Mouse (Mus musculus) liver, embryonic 13.5 days (tissue): ENCODE data around the gene Zfp324. TPM values are rescaled to one million over a fixed set of nuclear protein-coding genes. Genes with fewer than 3 reads are reported as not detected.
"Not testable (repeated sequence)": the region's sequence is repeated elsewhere in the genome, so short reads cannot be mapped to it uniquely, and the experiment has no call there.

Experiments
- ATAC-seq: fragments of 200-750 bp; cut with Nextera tagmentation; 2 replicates; pipeline ENCODE4 v1.8.0; 2017; ENCODE audit warnings: low read depth, mild to moderate bottlenecking, moderate number of reproducible peaks, moderate library complexity
- DNase-seq: peaks from one replicate; pipeline ENCODE4 v3.0.0; 2022
- H3K27ac ChIP-seq: fragments of 300-500 bp; sonication (generic); 2 replicates; pipeline ENCODE4 v1.5.1; 2015; ENCODE audit warnings: moderate library complexity, mild to moderate bottlenecking, inconsistent platforms
- H3K27me3 ChIP-seq: fragments of 300-500 bp; sonication (generic); 2 replicates; pipeline ENCODE4 v1.6.1; 2015; ENCODE audit warnings: mild to moderate bottlenecking, inconsistent platforms
- H3K36me3 ChIP-seq: fragments of 300-500 bp; sonication (generic); 2 replicates; pipeline ENCODE4 v1.6.1; 2015; ENCODE audit warnings: mild to moderate bottlenecking, inconsistent platforms
- H3K4me1 ChIP-seq: fragments of 300-500 bp; sonication (generic); replicated peaks from 2 replicates; pipeline ENCODE4 v1.6.1; 2015; ENCODE audit warnings: inconsistent platforms
- H3K4me2 ChIP-seq: fragments of 300-500 bp; sonication (generic); 2 replicates; pipeline ENCODE4 v1.6.1; 2015; ENCODE audit warnings: inconsistent platforms, mild to moderate bottlenecking, moderate library complexity
- H3K4me3 ChIP-seq: fragments of 300-500 bp; sonication (generic); replicated peaks from 2 replicates; pipeline ENCODE4 v1.5.1; 2015; ENCODE audit warnings: mild to moderate bottlenecking, inconsistent platforms
- H3K9ac ChIP-seq: fragments of 300-500 bp; sonication (generic); 2 replicates; pipeline ENCODE4 v1.6.1; 2015; ENCODE audit warnings: mild to moderate bottlenecking, inconsistent platforms
- H3K9me3 ChIP-seq: fragments of 300-500 bp; sonication (generic); replicated peaks from 2 replicates; pipeline ENCODE4 v1.6.1; 2016; ENCODE audit warnings: inconsistent platforms
- WGBS: fragments of 180-500 bp; shearing (Covaris S2); methylation state at CpG from one replicate; pipeline ENCODE4 v1.1.7; 2015; ENCODE audit not compliant: insufficient replicate concordance; 5-methylcytosine and 5-hydroxymethylcytosine counted together
- polyA plus RNA-seq: library from polyadenylated mRNA; unstranded; fragments of >200 nt; fragmentation: Nextera tagmentation; extraction: Ambion mirVana; gene quantifications from 2 replicates; pipeline ENCODE4 v1.2.1, GENCODE M21; 2015

The Zfp324 gene
- 3.3 and 3.6 TPM in 2 replicates for polyA plus RNA-seq

DNA sequence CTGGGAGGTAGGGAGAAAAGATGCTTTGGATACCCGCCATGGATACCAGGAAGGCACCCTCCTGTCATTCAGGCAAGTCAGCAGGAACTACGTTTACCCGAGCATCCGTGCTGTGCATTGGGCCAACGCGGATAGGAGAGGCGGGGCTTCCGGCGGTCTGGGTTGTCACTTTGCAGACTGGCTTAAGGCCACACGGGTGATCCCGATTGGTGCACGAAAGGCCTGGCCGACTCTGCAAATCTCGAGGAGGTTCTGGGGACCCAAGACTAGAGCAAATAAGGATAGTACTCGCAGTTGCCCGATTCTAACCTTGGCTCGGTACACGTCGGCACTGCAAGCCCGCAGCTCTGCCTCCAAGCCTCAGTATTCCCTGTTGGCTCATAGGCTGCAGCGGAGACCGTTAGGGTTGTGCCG is at the start of gene Zfp324:
Zfp324 (plus strand) TSS at position 161 of the 414 bp plus-strand sequence.
- H3K4me1 ChIP-seq, result peaks cover 53% of the 10 kb centered on the region
- no peaks in the 10 kb centered on the region for H3K27me3 ChIP-seq
- peaks cover 23% of the 10 kb centered on the region for H3K36me3 ChIP-seq
- WGBS, result under 1% methylated on average over 23 of the region's 23 CpGs
- peak within 1 kb of the TSS; percentile 93 for H3K4me2 ChIP-seq
- H3K27ac ChIP-seq, result peak within 1 kb of the TSS; percentile 93
- peak; percentile 87 for DNase-seq
- peak within 1 kb of the TSS; percentile 79 for H3K4me3 ChIP-seq
- no peaks in the 10 kb centered on the region for H3K9me3 ChIP-seq
- peak; percentile 93 for ATAC-seq
- peak within 1 kb of the TSS; percentile 84 for H3K9ac ChIP-seq

DNA sequence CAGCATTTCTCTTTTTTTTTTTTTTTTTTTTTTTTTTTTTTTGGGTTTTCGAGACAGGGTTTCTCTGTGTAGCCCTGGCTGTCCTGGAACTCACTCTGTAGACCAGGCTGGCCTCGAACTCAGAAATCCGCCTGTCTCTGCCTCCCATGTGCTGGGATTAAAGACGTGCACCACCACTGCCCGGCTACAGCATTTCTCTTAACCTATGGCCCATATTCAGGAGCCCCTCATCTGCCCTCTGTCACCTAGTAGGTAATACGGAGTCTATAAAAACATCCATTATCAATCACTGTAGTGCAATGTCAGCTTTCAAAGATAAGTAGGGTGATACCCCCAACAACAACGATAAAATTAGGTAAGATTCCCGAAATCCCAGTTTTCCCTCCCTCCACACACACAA is 45.1 kb upstream of the Zfp324 start:
- H3K4me2 ChIP-seq, result peak overlapping the region; percentile 89
- peaks cover 28% of the 10 kb centered on the region for H3K36me3 ChIP-seq
- peak overlapping the region; percentile 16; the same call in 1 of the 2 replicates for H3K4me3 ChIP-seq
- WGBS, result 75% methylated on average over 7 of the region's 8 CpGs
- not testable (repeated sequence) for ATAC-seq, H3K9me3 ChIP-seq, H3K27me3 ChIP-seq, H3K27ac ChIP-seq, DNase-seq
- H3K4me1 ChIP-seq, result peaks cover 40% of the 10 kb centered on the region
- peak overlapping the region; percentile 15; the same call in 1 of the 2 replicates for H3K9ac ChIP-seq

DNA sequence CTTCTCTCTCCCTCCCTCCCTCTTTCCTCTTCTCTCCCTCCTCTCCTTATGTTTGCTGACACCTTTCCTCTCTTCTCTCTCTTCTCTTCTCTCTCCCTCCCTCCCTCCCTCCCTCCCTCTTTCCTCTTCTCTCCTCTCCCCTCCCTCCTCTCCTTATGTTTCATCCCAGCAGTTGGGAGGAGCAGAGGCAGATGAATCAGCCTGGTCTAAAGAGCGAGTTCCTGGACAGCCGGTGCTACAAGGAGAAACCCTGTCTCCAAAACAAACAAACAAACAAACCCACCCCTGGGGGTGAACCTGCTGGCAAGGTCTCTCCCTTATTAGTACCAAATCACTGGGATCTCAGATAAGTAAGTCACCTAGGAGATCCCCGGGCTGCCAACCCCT is 44.3 kb upstream of the Zfp324 start:
- Histone ChIP-seq H3K4me1 (peaks cover 40% of the 10 kb centered on the region), H3K4me3 (peak overlapping the region; percentile 78), H3K27ac (peak overlapping the region; percentile 89), H3K9me3 (no peaks in the 10 kb centered on the region), H3K9ac (peak overlapping the region; percentile 85), H3K27me3 (no peaks in the 10 kb centered on the region), H3K36me3 (peaks cover 36% of the 10 kb centered on the region), H3K4me2 (peak overlapping the region; percentile 89)
- ATAC-seq, result no peak
- WGBS, result 0% methylated on average over 3 of the region's 3 CpGs
- no peak for DNase-seq

DNA sequence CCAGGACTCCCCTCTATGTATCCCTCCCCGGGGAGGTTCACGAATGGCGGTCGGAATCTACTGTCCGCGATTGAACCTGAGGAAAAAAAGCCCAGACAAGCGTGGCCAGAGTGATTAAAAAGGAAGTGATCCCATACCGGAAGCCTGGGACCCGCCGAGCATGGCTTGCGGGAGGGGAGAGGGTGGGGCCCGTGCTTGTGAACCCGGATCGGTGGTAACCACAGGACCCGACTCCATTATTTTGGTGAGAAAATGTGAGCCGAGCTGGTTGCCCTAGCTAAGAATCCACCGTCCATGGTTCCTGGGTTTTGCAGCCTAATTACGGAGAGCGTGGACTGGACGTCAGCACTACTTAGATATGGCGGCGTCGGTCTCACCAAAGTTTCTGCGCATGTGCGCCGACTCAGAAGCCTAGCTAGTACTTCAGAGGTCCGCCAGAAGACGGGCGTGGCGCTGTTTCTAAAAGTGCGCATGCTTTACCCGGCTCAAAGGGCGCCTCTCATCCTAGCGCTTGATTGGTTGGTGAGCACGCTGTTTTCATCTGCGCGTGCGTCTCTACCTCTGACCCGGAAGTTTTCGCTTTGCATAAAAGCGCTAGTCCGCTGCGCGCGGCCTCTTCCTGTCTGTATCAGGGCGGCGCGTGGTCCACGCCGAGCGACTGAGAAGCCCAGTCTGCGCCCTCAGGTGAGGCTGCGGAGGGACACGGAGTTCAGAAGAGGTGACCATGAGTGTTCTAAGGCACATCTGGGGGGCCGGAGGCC is 43.8 kb upstream of the Zfp324 start, which contains the start of gene Rps5:
Rps5 (plus strand) TSS at position 586 of the 761 bp plus-strand sequence.
- H3K27me3 ChIP-seq, result peaks cover 2% of the 10 kb centered on the region; the same call in 1 of the 2 replicates
- under 1% methylated on average over 55 of the region's 55 CpGs for WGBS
- H3K4me3 ChIP-seq, result peak within 1 kb of the TSS; percentile 78
- ATAC-seq, result peak; percentile 96
- peak within 1 kb of the TSS; percentile 85 for H3K9ac ChIP-seq
- H3K4me1 ChIP-seq, result peaks cover 42% of the 10 kb centered on the region
- peak within 1 kb of the TSS; percentile 89 for H3K27ac ChIP-seq
- H3K9me3 ChIP-seq, result no peaks in the 10 kb centered on the region
- H3K4me2 ChIP-seq, result peak within 1 kb of the TSS; percentile 89
- peaks cover 42% of the 10 kb centered on the region for H3K36me3 ChIP-seq
- peak; percentile 97 for DNase-seq

DNA sequence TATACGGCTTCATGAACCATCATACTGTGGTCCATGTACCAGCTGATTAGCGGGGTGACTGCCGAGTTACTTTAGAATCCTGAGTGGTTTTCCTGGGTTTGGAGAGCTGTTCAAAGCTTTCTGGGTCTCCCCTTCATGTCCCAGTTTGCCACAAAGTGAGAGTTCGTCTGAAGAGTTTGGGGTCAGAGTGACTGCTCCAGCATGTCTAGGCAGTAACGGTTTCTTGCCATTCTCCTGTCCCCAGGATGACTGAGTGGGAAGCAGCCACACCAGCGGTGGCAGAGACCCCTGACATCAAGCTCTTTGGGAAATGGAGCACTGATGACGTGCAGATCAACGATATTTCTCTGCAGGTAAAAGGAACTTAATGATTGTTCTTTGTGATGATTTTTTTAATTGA is 42.9 kb upstream of the Zfp324 start:
- Histone ChIP-seq H3K4me3 (peak overlapping the region; percentile 78), H3K36me3 (peaks cover 47% of the 10 kb centered on the region), H3K4me1 (peaks cover 49% of the 10 kb centered on the region), H3K4me2 (peak overlapping the region; percentile 81), H3K27me3 (peaks cover 3% of the 10 kb centered on the region), H3K9ac (peak overlapping the region; percentile 84), H3K9me3 (no peaks in the 10 kb centered on the region), H3K27ac (peak overlapping the region; percentile 71)
- DNase-seq (no peak), ATAC-seq (no peak)
- under 1% methylated on average over 8 of the region's 8 CpGs for WGBS

DNA sequence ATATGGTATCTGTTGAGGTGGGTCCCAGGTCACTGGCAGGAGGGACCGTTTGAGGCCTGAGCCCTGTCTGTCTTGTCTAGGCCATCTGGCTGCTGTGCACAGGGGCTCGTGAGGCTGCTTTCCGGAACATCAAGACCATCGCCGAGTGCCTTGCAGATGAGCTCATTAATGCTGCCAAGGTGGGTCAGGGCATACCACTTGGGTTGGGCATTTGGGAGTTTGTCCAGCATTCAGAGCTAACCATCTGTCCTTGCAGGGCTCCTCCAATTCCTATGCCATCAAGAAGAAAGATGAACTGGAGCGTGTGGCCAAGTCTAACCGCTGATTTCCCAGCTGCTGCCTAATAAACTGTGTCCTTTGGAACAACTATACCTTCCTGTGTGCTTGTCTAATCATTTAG is 39.3 kb upstream of the Zfp324 start:
- H3K36me3 ChIP-seq, result peaks cover 50% of the 10 kb centered on the region
- no peak overlapping the region for H3K9ac ChIP-seq
- ATAC-seq (no peak), DNase-seq (no peak)
- H3K4me1 ChIP-seq, result peaks cover 47% of the 10 kb centered on the region
- WGBS, result 77% methylated on average over 7 of the region's 7 CpGs
- H3K27me3 ChIP-seq, result peaks cover 19% of the 10 kb centered on the region
- H3K4me3 ChIP-seq, result no peak overlapping the region
- no peak overlapping the region for H3K27ac ChIP-seq
- no peaks in the 10 kb centered on the region for H3K9me3 ChIP-seq
- H3K4me2 ChIP-seq, result no peak overlapping the region

DNA sequence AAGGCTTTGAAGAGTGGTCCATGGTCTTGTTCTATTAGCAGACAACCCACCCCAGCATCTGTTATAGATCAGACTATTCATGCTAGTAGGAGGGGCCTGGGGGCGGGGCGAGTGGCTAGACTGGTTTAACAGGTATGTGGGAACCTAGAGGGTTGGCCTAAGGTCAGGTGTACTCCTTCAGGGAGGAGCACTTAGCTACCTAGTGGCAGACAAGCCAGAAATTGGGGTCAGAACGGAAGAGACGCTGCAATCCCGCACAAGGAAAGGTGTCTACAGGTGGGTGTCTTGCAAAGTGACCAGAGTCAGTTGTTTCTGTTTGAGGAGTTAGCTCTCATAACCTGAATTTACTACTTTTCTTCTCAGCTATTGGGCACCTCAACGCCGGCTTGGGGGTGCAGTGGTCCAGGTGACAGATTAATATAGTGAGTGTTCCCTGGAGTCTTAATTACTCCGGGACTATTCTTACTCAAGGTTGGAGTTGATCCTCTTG is 38.4 kb upstream of the Zfp324 start, which contains the start of gene Rnf225:
Rnf225 (plus strand) TSS at position 226 of the 490 bp plus-strand sequence.
- 26% methylated on average over 8 of the region's 8 CpGs for WGBS
- Histone ChIP-seq H3K27me3 (peaks cover 19% of the 10 kb centered on the region), H3K4me2 (peak within 1 kb of the TSS; percentile 66), H3K4me3 (peak within 1 kb of the TSS; percentile 38), H3K27ac (no peak within 1 kb of the TSS), H3K9ac (peak within 1 kb of the TSS; percentile 45), H3K36me3 (peaks cover 50% of the 10 kb centered on the region), H3K4me1 (peaks cover 47% of the 10 kb centered on the region), H3K9me3 (no peaks in the 10 kb centered on the region)
- DNase-seq (no peak), ATAC-seq (peak; percentile 29)

DNA sequence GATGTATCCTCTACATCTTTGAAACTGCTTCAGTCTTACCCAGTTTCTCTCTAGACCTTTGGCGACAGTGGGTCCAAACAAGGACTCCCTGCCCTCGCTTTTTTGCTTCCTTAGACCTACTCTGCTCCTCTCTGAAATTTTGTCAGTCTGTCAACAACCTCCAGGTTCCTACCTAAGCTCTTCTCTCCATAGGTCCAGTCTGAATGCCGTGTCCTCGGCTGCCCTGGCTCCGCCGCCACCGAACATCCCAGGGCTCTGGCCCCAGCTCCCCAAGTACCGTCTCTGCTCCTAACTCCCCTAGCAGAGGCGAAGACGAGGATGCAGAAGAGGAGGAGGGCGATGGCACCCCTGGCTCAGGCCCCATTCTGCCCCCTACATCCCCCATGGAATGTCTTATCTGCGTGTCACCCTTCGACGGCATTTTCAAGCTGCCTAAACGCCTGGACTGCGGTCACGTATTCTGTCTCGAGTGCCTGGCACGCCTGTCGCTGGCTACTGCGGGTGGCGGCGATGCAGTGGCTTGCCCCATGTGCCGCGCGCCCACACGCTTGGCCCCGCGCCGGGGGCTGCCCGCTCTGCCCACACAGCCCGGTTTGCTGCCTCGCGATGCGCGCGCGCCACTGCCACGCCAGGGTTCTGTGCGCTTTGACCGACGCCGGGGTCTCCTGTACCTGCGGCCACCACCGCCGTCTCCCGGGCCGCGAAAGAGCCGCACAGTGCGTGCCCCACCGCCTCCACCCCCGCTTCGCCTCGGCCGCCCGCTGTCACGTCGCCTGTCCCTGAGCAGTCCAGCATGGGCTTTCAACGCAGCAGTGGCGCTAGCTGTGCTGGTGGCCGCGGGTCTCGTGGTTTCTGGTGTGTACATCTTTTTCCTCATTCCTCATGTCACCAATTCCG is 37.7 kb upstream of the Zfp324 start:
- Histone ChIP-seq H3K9me3 (no peaks in the 10 kb centered on the region), H3K4me3 (peak overlapping the region; percentile 38), H3K27me3 (peaks cover 19% of the 10 kb centered on the region), H3K36me3 (peaks cover 47% of the 10 kb centered on the region), H3K4me1 (peaks cover 43% of the 10 kb centered on the region), H3K4me2 (peak overlapping the region; percentile 66), H3K9ac (peak overlapping the region; percentile 45), H3K27ac (no peak overlapping the region)
- DNase-seq (no peak), ATAC-seq (peak; percentile 54)
- 5% methylated on average over 65 of the region's 65 CpGs for WGBS

DNA sequence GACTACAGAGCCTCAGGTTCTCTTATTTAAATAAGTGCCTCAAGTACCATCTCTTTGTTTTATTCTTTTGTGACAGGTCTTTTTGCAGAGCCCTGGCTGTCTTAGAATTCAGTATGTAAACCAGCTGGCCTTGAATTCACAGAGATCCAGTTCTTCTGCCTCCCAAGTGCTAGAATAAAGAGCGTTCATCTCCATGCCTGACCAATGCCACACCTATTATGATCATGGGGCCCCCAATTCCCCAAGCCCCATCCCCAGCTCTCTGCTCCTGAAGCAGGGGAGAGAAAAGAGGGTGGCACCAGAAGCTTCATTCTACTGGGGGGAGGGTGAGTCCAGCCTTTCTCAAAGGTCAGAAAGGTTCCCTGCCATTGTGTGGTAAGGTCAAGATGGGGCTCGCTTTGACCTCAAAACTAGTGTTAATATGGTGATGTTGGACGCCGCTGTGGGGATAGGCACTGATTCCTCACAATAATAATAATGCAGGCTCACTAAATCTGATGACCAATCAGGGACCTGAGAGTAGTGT is 32.0 kb upstream of the Zfp324 start:
- H3K4me1 ChIP-seq, result no peaks in the 10 kb centered on the region; the same call in 1 of the 2 replicates
- no peak overlapping the region for H3K27ac ChIP-seq
- no peak overlapping the region for H3K4me2 ChIP-seq
- 0 out of 2 replicates have a peak, but pooled peaks cover under 1% of the 10 kb centered on the region for H3K36me3 ChIP-seq
- no peak for DNase-seq
- ATAC-seq, result no peak
- H3K9ac ChIP-seq, result no peak overlapping the region
- WGBS, result 77% methylated on average over 4 of the region's 4 CpGs
- H3K9me3 ChIP-seq, result no peaks in the 10 kb centered on the region
- peaks cover 6% of the 10 kb centered on the region for H3K27me3 ChIP-seq
- H3K4me3 ChIP-seq, result no peak overlapping the region

DNA sequence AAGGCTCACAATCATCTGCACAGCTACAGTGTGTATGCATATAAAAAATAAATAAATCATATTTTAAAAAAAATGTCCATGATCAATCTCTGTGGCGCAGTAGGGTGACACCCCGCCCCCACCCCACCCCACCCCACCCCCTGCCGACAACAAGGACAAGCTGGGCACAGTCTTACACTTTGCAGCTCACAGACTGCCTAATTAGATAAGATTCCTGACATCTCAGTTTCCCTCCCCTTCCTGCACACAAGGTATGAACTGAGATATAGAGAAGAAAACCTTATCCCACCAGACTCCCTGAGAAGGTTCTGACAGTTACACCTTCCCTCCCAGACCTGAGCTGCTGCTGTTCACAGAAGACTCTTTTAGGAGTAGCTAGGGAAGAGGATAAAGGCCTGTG is 30.8 kb upstream of the Zfp324 start:
- Histone ChIP-seq H3K4me1 (no peaks in the 10 kb centered on the region), H3K27me3 (no peaks in the 10 kb centered on the region), H3K27ac (no peak overlapping the region), H3K9me3 (no peaks in the 10 kb centered on the region), H3K4me2 (no peak overlapping the region), H3K9ac (no peak overlapping the region), H3K36me3 (no peaks in the 10 kb centered on the region), H3K4me3 (no peak overlapping the region)
- peak; percentile 59; the same call in 1 of the 2 replicates for ATAC-seq
- DNase-seq, result no peak
- 35% methylated on average over 3 of the region's 3 CpGs for WGBS
